Mouse (Mus musculus) thymus, adult 2 months (tissue): ENCODE measurements at regions not wholly inside any gene's neighbourhood (a gene's known extent, or its start where the extent isn't known, plus 50 kb on each side); places are given as distances from the start of the nearest gene placed in this dataset.

Experiments used
- CTCF ChIP-seq: fragments of 200-500 bp; IDR thresholded peaks from 2 replicates; pipeline ENCODE4 v1.5.1; 2012; ENCODE audit warnings: mild to moderate bottlenecking, control low read depth, low read length, moderate library complexity, borderline replicate concordance; ENCODE audit not compliant: control insufficient read depth, poor library complexity, insufficient read depth; ENCODE audit errors: extremely low read depth
- POLR2A ChIP-seq: fragments of 200-500 bp; IDR thresholded peaks from 2 replicates; pipeline ENCODE4 v1.6.1; 2012; ENCODE audit warnings: mild to moderate bottlenecking, low read length, control low read depth, moderate library complexity; ENCODE audit not compliant: control insufficient read depth, poor library complexity, insufficient read depth; ENCODE audit errors: extremely low read depth

DNA sequence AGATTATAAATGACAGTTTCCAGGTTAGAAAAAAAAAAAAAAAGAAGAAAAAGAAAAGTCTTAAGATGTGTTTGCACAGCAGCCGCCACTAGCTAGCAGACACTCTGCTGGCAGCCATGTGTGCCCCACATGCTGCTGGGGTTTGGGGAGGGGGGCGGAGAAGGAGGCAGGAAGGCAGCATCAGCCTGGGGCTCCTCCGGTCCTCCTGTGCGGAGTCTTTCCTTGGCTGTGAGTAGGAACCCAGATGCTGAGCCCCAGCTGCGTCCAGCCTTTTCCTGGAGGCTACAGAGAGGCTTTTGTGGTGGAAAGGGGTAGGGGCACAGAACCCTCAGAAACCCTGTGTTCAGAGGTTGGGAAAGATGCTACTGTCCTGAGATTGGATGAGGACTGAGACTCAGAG, 169.0 kb downstream of the Gadd45g start:
- no peak for TF ChIP-seq CTCF
- TF ChIP-seq POLR2A, result no peak
